Mouse (Mus musculus) liver, embryonic 11.5 days (tissue): ENCODE measurements around the gene 1700020A23Rik. TPM values are rescaled to one million over a fixed set of nuclear protein-coding genes. Genes with fewer than 3 reads are reported as not detected.
A peak's percentile ranks its signal among the peaks of the same experiment; 100 is the strongest.
"Not testable (repeated sequence)": the region's sequence is repeated elsewhere in the genome, so short reads cannot be mapped to it uniquely, and the experiment has no call there.

ENCODE experiments used
- ATAC-seq: fragments of 200-750 bp; cut with Nextera tagmentation; replicated peaks from 2 replicates; pipeline ENCODE4 v1.8.0; 2017; ENCODE audit warnings: moderate number of reproducible peaks, mild to moderate bottlenecking, moderate TSS enrichment, moderate library complexity; ENCODE audit not compliant: low FRiP score
- DNase-seq: peaks from one replicate; pipeline ENCODE4 v3.0.0-alpha.2; 2017; ENCODE audit warnings: low spot score
- H3K27ac ChIP-seq: fragments of 300-500 bp; sonication (generic); 2 replicates; pipeline ENCODE4 v1.5.1; 2014; ENCODE audit warnings: mild to moderate bottlenecking, low read depth, low read length, control low read depth
- H3K27me3 ChIP-seq: fragments of 300-500 bp; sonication (generic); replicated peaks from 2 replicates; pipeline ENCODE4 v1.6.1; 2014; ENCODE audit warnings: low read length, mixed read lengths; ENCODE audit not compliant: control insufficient read depth, insufficient read depth
- H3K36me3 ChIP-seq: fragments of 300-500 bp; sonication (generic); 2 replicates; pipeline ENCODE4 v1.6.1; 2014; ENCODE audit warnings: mild to moderate bottlenecking, low read length, moderate library complexity, mixed read lengths; ENCODE audit not compliant: control insufficient read depth, insufficient read depth
- H3K4me1 ChIP-seq: fragments of 300-500 bp; sonication (generic); replicated peaks from 2 replicates; pipeline ENCODE4 v1.6.1; 2014; ENCODE audit warnings: low read length, mixed read lengths; ENCODE audit not compliant: control insufficient read depth, insufficient read depth
- H3K4me2 ChIP-seq: fragments of 300-500 bp; sonication (generic); 2 replicates; pipeline ENCODE4 v1.6.1; 2014; ENCODE audit warnings: mild to moderate bottlenecking, control low read depth, moderate library complexity
- H3K4me3 ChIP-seq: fragments of 300-500 bp; sonication (generic); 2 replicates; pipeline ENCODE4 v1.5.1; 2014; ENCODE audit warnings: low read depth, low read length, control low read depth
- H3K9ac ChIP-seq: fragments of 300-500 bp; sonication (generic); 2 replicates; pipeline ENCODE4 v1.6.1; 2014; ENCODE audit warnings: low read depth, low read length, control low read depth
- H3K9me3 ChIP-seq: fragments of 300-500 bp; sonication (generic); 2 replicates; pipeline ENCODE4 v1.6.1; 2016; ENCODE audit warnings: low read length, inconsistent platforms, mixed read lengths; ENCODE audit not compliant: control insufficient read depth
- WGBS: fragments of 180-500 bp; shearing (Covaris S2); extraction: QIAGEN DNeasy Blood & Tissue Kit; methylation state at CpG from one replicate; pipeline ENCODE4 v1.1.7; 2014; 5-methylcytosine and 5-hydroxymethylcytosine counted together
- polyA plus RNA-seq: library from polyadenylated mRNA; unstranded; fragments of >200 nt; fragmentation: Nextera tagmentation; extraction: Ambion mirVana; gene quantifications from 2 replicates; pipeline ENCODE4 v1.2.1, GENCODE M21; 2014

1700020A23Rik gene
- not detected in 2 replicates for polyA plus RNA-seq

DNA sequence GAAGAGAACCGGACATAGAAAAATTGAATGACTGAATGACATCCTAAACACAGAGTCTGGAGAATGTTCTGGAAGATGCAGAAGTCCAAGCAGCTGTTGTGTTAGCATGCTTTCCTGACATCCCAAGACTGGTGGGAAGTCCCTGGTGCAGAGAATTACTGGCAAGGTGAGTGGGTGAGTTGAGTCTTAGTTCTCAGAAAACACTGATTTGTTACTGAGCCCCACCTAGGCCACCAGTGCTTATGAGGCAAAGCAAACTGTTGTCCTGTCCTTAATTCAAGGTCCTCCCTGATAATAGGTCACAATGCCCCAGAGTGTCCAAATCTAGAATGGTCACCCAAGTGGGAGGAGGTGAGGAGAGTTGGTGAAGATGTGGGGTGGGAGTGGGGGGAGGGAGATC is at the start of gene 1700020A23Rik, which contains the start of gene Gm28372:
Gene 1700020A23Rik (plus strand): TSS at position 321 of the 400 bp plus-strand sequence.
Gene Gm28372 (plus strand): TSS at position 301 of the 400 bp plus-strand sequence.
- Histone ChIP-seq H3K4me3 (no peak within 1 kb of the TSS), H3K9me3 (no peaks in the 10 kb centered on the region), H3K4me1 (no peaks in the 10 kb centered on the region), H3K27me3 (no peaks in the 10 kb centered on the region), H3K27ac (no peak within 1 kb of the TSS), H3K9ac (no peak within 1 kb of the TSS), H3K4me2 (no peak within 1 kb of the TSS), H3K36me3 (no peaks in the 10 kb centered on the region)
- WGBS: 76% methylated on average over 1 of the region's 1 CpGs
- ATAC-seq: no peak
- DNase-seq: no peak

DNA sequence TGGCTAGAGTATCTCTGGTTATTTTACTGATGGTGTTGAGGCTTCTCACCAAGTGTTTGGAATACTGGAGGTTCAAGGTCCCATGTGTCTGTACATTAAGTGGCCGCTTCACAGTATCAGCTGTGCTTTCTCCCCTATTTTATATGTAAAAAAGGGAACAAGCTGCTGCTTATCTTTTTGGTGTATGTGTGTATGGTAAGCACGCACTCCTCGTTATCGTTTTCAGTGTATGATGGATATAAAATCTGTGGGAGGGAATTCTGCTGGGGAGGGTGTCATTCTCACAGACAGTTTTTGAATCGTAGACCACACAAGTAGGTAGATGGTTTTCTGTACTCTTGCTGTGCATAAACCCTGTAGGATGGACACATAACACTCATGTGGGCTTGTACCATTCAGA is 47.5 kb upstream of the 1700020A23Rik start:
- Histone ChIP-seq H3K4me3 (no peak overlapping the region), H3K27me3 (peaks cover 46% of the 10 kb centered on the region), H3K9me3 (no peaks in the 10 kb centered on the region), H3K27ac (no peak overlapping the region), H3K36me3 (no peaks in the 10 kb centered on the region), H3K9ac (no peak overlapping the region), H3K4me2 (no peak overlapping the region), H3K4me1 (no peaks in the 10 kb centered on the region)
- DNase-seq (no peak), ATAC-seq (no peak)
- WGBS: 78% methylated on average over 5 of the region's 5 CpGs

DNA sequence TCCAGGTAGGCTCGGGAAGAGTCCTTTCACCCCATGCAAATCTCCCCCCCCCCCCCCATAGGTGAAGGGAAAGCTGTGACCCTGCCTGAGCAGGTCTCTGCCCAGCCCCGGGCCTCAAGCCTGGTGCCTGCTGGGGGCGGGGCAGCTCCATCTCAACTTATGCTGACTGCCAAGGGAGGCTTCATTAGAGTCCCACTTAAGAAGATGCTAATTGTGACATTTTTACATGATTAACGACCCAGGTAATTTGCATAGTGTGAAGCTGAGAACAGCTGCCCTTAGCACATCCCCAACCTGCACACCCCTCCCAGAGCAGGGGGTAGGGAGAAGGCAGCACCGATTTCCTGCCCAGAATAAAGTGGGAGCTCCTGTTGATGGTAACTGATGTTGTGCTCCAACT is 46.2 kb upstream of the 1700020A23Rik start:
- H3K4me1 ChIP-seq: no peaks in the 10 kb centered on the region
- H3K9me3 ChIP-seq: no peaks in the 10 kb centered on the region
- H3K27ac ChIP-seq: no peak overlapping the region
- no peak overlapping the region for H3K4me2 ChIP-seq
- no peak overlapping the region for H3K9ac ChIP-seq
- H3K27me3 ChIP-seq: peaks cover 59% of the 10 kb centered on the region
- no peak overlapping the region for H3K4me3 ChIP-seq
- WGBS: 14% methylated on average over 5 of the region's 5 CpGs
- ATAC-seq: no peak
- no peaks in the 10 kb centered on the region for H3K36me3 ChIP-seq
- no peak for DNase-seq

DNA sequence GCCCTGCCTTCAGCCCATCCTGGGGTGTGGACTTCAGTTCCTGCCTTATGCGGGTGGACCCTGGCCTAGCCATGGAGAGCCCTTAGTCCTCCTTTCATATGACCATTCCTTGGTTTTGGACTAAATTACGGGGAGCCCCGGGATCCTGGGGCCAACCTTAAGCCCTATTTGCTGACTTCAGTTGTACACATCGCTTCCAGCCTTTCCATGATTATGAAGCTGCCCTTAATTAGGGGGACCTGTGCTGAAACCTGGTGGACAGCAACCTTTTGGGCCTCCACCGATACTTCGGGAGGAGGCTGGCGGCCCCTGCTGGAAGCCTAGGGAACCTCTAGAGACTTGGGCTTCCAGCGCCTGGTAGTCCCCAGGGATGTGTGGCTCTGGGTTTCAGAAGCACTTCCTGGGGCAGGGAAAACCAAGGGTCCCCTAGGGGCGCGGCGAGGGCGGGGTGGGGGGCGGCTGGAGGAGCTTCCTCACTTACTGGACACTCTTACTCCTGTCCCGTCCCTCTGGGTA is 42.5 kb upstream of the 1700020A23Rik start:
- peak; percentile 67 for DNase-seq
- Histone ChIP-seq H3K27me3 (peaks cover 68% of the 10 kb centered on the region), H3K4me1 (no peaks in the 10 kb centered on the region), H3K9me3 (no peaks in the 10 kb centered on the region), H3K36me3 (no peaks in the 10 kb centered on the region), H3K4me2 (no peak overlapping the region), H3K4me3 (0 out of 2 replicates have a peak overlapping the region, but pooled peaks have one; percentile 11), H3K9ac (no peak overlapping the region), H3K27ac (no peak overlapping the region)
- ATAC-seq: no peak; the same call in 1 of the 2 replicates
- WGBS: 5% methylated on average over 14 of the region's 14 CpGs

DNA sequence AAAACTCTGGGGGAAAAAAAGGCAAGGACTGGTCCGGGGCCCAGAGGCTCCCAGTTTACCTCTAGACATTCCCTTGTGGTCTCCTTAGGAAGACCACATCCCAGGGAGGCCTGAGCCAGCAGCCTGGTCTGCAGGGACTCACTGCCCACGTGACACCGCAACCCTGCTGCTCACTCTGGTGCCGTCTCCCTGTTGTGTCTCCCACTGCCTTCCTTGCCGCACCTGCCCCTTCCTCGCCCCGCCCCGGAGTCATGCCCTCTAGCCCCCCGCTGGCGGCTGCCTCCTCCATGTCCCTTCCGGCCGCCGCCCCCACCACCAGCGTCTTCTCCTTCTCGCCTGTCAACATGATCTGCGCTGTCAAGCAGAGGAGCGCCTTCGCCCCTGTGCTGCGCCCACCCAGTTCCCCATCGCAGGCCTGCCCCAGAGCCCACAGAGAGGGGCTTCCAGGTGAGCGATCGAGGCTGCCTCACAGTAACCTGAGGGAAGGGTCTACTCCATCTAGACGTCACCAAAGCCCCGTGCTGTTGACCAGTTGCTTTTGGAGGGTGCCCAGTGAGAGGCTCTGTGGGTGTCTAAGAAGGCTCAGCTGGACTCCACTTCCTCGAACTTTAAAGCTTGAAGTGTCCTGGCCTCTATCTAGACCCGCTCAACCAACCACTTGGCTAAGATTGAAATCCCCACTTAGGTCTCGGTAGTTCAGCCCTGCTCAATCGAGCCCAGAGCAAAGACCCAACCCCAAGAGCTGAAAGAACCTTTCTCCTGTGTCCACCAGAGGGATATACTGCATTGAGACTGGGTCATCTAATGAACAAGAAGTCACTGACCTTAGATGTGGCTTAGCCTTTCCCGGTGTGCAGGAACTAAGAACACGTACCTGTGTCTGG is 39.6 kb upstream of the 1700020A23Rik start:
- H3K36me3 ChIP-seq: no peaks in the 10 kb centered on the region
- H3K9ac ChIP-seq: no peak overlapping the region; the same call in 1 of the 2 replicates
- peaks cover 45% of the 10 kb centered on the region for H3K27me3 ChIP-seq
- no peak overlapping the region for H3K27ac ChIP-seq
- H3K9me3 ChIP-seq: no peaks in the 10 kb centered on the region
- ATAC-seq (no peak), DNase-seq (no peak)
- peak overlapping the region; percentile 67 for H3K4me2 ChIP-seq
- H3K4me3 ChIP-seq: peak overlapping the region; percentile 42
- WGBS: 7% methylated on average over 27 of the region's 30 CpGs
- H3K4me1 ChIP-seq: no peaks in the 10 kb centered on the region

DNA sequence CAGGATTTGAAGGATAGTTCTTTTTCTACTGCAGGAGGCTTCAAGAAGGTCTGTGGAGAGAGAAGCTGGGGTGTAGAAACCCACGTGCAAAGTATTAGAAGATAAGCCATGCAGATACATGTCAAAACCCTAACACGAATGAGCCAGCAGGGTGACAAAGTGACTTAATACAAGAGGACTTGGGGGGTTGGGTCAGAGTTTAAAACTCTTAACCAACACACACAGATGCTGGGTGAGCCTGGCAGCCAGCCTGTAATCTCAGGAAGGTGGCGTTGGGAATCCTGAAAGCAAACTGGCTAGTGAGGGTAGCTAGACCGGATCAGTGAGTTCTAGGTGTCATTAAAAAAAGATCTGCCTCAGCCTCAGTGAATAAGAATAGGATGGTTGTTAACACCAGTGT is 37.7 kb upstream of the 1700020A23Rik start:
- WGBS: 49% methylated on average over 4 of the region's 4 CpGs
- Histone ChIP-seq H3K27ac (no peak overlapping the region), H3K9ac (no peak overlapping the region), H3K4me3 (no peak overlapping the region), H3K27me3 (peaks cover 26% of the 10 kb centered on the region), H3K36me3 (no peaks in the 10 kb centered on the region), H3K4me2 (no peak overlapping the region), H3K4me1 (no peaks in the 10 kb centered on the region), H3K9me3 (no peaks in the 10 kb centered on the region)
- DNase-seq: no peak
- no peak for ATAC-seq

DNA sequence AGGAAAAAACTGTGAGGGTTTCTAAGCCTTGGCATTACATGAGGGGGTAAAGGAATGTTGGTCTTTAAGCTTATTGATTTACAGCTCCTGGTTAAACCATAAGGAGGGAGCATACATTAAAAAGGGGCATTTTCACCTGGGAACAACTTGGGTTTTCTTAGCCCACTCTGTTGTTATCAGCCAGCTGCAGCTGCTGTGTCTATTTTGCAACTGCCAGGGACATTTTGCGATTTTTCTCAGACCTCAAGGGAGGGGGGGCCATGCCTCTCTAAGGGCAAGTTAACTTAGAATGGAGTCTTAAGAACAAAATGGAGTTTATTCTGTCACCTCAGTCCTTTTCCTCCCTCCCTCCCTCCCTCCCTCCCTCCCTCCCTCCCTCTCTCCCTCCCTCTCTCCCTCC is 32.0 kb upstream of the 1700020A23Rik start:
- H3K27ac ChIP-seq, H3K4me1 ChIP-seq, H3K4me2 ChIP-seq, H3K9me3 ChIP-seq, H3K9ac ChIP-seq, H3K27me3 ChIP-seq, DNase-seq, H3K4me3 ChIP-seq, H3K36me3 ChIP-seq: not testable (repeated sequence)
- peak; percentile 60; the same call in 1 of the 2 replicates for ATAC-seq
- 15% methylated on average over 1 of the region's 1 CpGs for WGBS

DNA sequence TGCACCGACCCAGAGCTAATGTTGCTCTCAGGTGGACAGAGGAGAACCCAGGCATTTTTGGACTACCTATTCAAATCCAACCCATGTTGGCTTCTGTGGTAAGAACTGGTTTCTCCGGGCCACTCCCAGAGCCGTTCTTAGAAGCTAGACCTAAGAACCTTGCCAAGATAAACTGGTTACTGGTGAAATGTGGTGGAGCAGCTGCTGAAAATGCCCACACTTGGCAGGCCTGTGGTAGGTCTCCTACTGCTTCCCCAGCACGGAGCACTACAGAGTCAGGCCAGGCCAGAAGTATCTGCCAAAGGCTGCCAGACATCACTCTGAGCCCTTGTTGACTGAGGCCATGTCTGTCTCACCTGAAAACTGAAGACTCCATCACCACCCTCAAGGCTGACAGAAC is 30.1 kb upstream of the 1700020A23Rik start:
- 75% methylated on average over 4 of the region's 4 CpGs for WGBS
- Histone ChIP-seq H3K27ac (no peak overlapping the region), H3K9ac (no peak overlapping the region), H3K4me1 (no peaks in the 10 kb centered on the region), H3K4me3 (no peak overlapping the region), H3K27me3 (peaks cover 3% of the 10 kb centered on the region; the same call in 1 of the 2 replicates), H3K9me3 (no peaks in the 10 kb centered on the region), H3K4me2 (no peak overlapping the region), H3K36me3 (no peaks in the 10 kb centered on the region)
- no peak for DNase-seq
- ATAC-seq: no peak
